Mouse (Mus musculus): ENCODE data around the gene 1700024G13Rik. TPM values are rescaled to one million over a fixed set of nuclear protein-coding genes. Genes with fewer than 3 reads are reported as not detected.

1700024G13Rik gene
- polyA plus RNA-seq, 1 experiment from 2014 or later: not detected

- Histone ChIP-seq H3K36me3 (0 out of 2 replicates have a peak, but pooled peaks cover 6% of the 10 kb centered on the region), H3K4me1 (peaks cover 2% of the 10 kb centered on the region; the same call in 1 of the 2 replicates), H3K9me3 (no peaks in the 10 kb centered on the region), H3K9ac (no peak overlapping the region), H3K27me3 (replicated peaks) (no peaks in the 10 kb centered on the region; the same call in 1 of the 2 replicates), H3K27ac (replicated peaks) (no peak overlapping the region), H3K4me3 (no peak overlapping the region), H3K4me2 (no peak overlapping the region)
- 88% methylated on average over 9 of the region's 9 CpGs for WGBS
- no peak for ATAC-seq (ENCODE audit: extremely low read depth, insufficient number of reproducible peaks, low FRiP score, low TSS enrichment)
These were observed 60.8 kb downstream of the 1700024G13Rik start for GRCm38 (mm10) chr14:32327366-32327765.

Other genes with a start within 250 kb of the 1700024G13Rik start
- gene Msmb, start 246.4 kb downstream of the 1700024G13Rik start, polyA plus RNA-seq (2015; fragmentation: Nextera tagmentation; extraction: Ambion mirVana): not detected in 2 replicates
- gene Ncoa4, start 228.5 kb downstream of the 1700024G13Rik start, polyA plus RNA-seq (2015; fragmentation: Nextera tagmentation; extraction: Ambion mirVana): 117 and 141 TPM in 2 replicates
- gene Timm23, start 186.5 kb downstream of the 1700024G13Rik start, polyA plus RNA-seq (2015; fragmentation: Nextera tagmentation; extraction: Ambion mirVana): 289 and 312 TPM in 2 replicates
- 22.3 and 22.8 TPM in 2 replicates for gene Parg, start 186.4 kb downstream of the 1700024G13Rik start, polyA plus RNA-seq (2015; fragmentation: Nextera tagmentation; extraction: Ambion mirVana)
- 14.6 and 16.1 TPM in 2 replicates for gene Ogdhl, start 66.4 kb downstream of the 1700024G13Rik start, polyA plus RNA-seq (2015; fragmentation: Nextera tagmentation; extraction: Ambion mirVana)
- gene Slc18a3, start 76.5 kb upstream of the 1700024G13Rik start, polyA plus RNA-seq (2015; fragmentation: Nextera tagmentation; extraction: Ambion mirVana): 0.19 and 0.51 TPM in 2 replicates
- gene Chat, start 77.6 kb upstream of the 1700024G13Rik start, polyA plus RNA-seq (2015; fragmentation: Nextera tagmentation; extraction: Ambion mirVana): 0.05 TPM in 1 of 2 replicates, not detected in the other
- 10.6 and 11.9 TPM in 2 replicates for gene Ercc6, start 125.1 kb upstream of the 1700024G13Rik start, polyA plus RNA-seq (2015; fragmentation: Nextera tagmentation; extraction: Ambion mirVana)
- gene Prrxl1, start 211.0 kb upstream of the 1700024G13Rik start, polyA plus RNA-seq (2015; fragmentation: Nextera tagmentation; extraction: Ambion mirVana): 0.08 and 0.11 TPM in 2 replicates